Mouse (Mus musculus) heart, postnatal 0 days (tissue): Measurements from ENCODE around the gene Nrn1l.

Experiments
- CTCF ChIP-seq: IDR thresholded peaks from 2 replicates; pipeline ENCODE4 v1.5.1; 2016; ENCODE audit warnings: antibody characterized with exemption, control low read depth, low read depth
- EP300 ChIP-seq: IDR thresholded peaks from 2 replicates; pipeline ENCODE4 v1.6.1; 2016; ENCODE audit warnings: antibody characterized with exemption, low read depth

GRCm38 (mm10) chr8:105931271-105931670 is 37.9 kb downstream of the Nrn1l start:
- TF ChIP-seq CTCF: no peak
- no peak for TF ChIP-seq EP300
